Mouse (Mus musculus): ENCODE measurements at regions not wholly inside any gene's neighbourhood (a gene's known extent, or its start where the extent isn't known, plus 50 kb on each side); places are given as distances from the start of the nearest gene placed in this dataset.

- TF ChIP-seq POLR2A (IDR thresholded peaks at IDR 0.05; ENCODE audit: insufficient read depth, low read depth, low read length) (no peak), CTCF (IDR thresholded peaks at IDR 0.05) (no peak), EP300 (IDR thresholded peaks at IDR 0.05; ENCODE audit: insufficient read depth, low read depth, low read length) (no peak)
These were observed 248.4 kb downstream of the Eipr1 start for GRCm38 (mm10) chr12:28999963-29000451.

Data from heart, adult 2 months (tissue).